Mouse (Mus musculus): ENCODE data around the gene Elk3.
"Not testable (repeated sequence)": the region's sequence is repeated elsewhere in the genome, so short reads cannot be mapped to it uniquely, and the experiment has no call there.

Gene Elk3

DNA sequence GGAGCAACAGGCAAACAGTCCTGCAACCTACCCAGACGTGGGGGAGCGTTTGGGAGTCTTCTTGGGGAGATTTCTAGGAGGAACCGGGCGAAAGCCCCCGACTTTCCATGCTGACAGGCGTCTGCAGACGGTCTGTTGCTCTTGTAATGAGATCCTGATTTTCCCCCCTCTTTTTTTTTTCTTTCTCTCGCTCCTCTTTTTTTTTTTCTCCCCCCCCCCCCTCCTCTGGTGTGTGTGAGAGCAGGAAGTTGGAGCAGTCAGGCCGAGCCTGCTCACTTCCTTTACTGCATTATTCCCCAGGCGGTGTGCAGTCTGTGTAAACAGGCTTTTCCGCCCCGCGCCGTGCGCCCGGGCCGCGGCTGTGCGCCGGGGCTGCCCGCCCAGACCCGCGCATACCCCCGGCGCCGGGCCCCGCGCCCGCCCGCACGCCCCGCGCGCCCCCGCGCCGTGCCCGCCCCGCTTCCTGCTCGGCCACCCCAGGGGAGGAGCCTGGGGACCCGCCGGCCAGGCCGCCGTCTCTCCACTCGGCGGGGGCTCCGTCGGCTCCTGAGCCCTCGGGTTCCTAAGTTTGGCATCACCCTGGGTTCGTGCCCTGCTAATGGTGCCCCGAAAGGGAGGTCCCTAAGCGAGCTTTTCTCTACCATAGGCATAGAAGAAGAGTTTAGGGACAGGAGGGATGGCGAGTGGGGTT, at the start of gene Elk3:
Gene Elk3 (minus strand): TSS at position 415 of the 691 bp plus-strand sequence.
- in situ Hi-C loops (cut with MboI) = no loop called here

DNA sequence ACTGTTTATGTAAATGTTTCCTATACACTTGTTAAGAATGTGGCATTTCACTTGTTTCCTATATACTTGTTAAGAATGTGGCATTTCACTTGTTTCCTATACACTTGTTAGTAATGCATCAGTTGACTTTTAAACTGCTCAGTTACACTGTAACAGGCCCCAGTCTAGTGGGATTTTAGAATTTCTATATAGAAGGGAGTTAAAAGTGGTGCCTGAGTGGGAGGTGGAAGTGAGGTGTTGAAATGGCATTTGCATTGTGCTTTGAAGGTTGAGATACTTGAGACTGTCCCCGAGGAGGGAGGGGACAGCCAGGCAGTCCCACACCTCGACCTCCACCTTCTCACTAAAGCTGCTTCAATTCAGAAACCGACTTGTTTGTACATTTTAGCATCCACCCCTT, 49.7 kb upstream of the Elk3 start:
- in situ Hi-C loops (cut with MboI) = no loop called here

DNA sequence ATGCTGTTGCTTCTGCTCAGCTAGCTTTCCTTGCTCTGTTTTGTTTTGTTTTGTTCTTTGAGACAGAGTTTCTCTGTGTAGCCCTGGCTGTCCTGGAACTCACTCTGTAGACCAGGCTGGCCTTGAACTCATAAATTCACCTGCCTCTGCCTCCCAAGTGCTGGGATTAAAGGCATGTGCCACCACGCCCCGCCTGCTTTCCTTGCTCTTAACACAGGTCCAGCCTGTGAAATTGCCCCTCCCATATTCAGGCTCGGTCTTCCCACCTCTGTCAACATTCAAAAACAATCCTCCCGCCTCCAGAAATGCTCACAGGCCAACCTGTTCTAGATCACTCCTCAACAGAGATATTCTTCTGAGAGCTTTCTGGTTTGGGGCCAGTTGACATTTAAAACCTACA, 49.3 kb upstream of the Elk3 start:
- in situ Hi-C loops (cut with MboI) = not testable (repeated sequence)

DNA sequence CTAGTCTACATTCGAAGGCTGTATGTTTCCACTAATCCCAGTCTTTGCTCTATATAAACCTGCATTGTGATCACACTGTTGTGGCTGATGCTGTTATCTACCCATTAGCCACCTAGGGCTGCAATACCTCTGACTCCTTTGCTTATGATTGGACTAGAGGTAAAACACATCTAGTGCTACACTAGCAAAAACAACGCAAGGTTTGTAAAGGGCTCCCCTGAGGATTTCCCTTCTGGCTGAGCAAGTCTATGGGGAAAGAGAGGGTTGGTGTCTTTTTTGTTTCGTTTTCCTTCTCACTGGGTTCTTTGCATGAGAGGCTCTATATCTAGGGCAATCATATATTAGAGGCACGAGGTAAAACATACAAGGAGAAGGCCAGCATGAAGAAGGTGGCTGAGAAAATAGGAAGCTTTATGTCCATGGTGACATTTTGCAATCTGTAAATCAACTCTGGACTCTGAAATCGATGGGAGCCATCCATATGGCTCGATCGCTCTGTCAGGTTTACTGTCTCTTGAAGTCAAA, 48.5 kb upstream of the Elk3 start:
- in situ Hi-C loops (cut with MboI) = no loop called here

DNA sequence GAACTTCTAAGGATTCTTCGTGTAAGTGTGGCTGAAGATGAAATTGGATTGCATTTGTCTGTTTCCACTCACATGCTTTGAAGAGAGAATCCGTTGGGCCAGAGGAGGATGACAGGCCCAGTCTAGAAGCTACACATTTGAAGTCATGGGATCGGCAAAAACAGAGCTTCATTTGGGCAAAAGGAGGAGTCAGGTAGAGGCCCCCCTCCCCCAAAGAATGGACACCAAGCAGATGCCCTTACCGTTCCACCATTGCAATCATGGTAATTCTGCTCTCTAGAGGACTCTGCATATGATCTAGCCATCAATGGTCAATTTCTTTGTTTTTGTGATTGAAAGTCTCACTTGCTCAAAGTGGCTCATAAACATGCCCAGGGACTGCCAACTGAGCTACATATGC, 47.9 kb upstream of the Elk3 start:
- in situ Hi-C loops (cut with MboI) = no loop called here

DNA sequence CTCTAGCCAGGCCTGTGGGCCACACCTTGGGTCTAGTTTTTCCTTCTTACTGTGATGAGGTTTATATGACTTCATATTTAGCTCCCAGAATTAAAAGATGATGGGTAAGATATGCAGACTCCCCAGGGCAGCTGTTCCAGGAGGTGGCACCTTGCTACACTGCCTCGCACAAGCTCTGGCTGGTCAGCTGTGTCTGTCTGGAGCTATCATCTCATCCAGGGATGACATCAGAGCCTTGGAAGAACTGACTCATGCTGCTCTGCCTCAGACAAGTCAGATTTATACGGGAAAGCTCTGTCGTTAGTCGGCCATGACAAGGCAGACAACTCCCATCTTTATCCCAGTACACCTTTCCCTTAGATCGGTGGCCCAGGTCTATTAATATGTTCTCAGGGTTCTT, 46.2 kb upstream of the Elk3 start:
- in situ Hi-C loops (cut with MboI) = no loop called here

DNA sequence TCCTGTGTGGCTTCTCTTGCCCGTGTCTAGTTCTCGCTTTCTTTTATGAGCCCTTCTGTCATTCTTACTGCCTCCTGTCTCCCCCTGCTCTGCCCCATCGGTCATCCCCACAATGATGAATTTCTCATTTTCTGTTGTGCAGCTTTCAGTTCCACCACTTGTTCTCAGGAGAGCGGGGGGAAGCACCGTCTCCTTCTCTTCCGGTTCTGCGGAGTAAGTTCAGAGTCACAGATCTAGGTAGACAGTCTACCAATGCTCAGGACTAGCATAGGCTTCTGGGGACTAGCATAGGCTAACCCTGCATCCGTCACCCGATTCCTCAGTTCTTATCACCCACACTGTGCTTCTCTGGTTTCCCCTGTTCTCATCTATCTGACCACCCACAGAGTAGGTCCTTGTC, 45.2 kb upstream of the Elk3 start:
- in situ Hi-C loops (cut with MboI) = no loop called here

DNA sequence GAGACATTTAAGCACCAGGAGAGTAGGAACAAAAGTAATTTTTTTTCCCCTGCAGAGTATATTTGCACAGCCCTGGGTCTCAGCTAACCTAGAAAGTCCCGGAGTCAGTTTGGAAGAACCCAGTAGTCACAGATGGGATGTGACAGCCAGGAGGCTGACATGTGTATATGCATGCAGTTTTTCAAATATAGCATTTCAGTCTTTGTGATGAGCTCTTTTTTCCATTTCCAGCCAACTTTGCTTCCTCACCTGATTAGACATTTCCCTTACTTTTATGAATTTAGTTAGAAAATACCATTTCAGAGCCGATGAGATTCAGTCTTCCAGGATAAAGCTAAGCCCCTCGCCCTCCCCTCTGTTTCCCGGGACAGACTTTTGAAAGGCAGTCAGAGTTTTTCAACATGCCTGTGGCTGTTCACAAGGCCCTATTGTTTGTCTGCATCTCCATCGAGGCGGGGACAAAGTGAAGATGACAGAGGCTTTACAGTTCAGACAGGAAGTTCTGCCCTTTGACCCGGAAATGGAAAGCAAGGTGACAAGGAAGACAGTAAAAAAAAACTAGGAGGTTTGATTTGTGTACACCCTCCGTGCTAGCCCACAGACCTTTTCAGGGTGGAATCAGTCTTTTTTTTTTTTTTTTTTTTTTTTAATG, 44.5 kb upstream of the Elk3 start:
- in situ Hi-C loops (cut with MboI) = no loop called here

DNA sequence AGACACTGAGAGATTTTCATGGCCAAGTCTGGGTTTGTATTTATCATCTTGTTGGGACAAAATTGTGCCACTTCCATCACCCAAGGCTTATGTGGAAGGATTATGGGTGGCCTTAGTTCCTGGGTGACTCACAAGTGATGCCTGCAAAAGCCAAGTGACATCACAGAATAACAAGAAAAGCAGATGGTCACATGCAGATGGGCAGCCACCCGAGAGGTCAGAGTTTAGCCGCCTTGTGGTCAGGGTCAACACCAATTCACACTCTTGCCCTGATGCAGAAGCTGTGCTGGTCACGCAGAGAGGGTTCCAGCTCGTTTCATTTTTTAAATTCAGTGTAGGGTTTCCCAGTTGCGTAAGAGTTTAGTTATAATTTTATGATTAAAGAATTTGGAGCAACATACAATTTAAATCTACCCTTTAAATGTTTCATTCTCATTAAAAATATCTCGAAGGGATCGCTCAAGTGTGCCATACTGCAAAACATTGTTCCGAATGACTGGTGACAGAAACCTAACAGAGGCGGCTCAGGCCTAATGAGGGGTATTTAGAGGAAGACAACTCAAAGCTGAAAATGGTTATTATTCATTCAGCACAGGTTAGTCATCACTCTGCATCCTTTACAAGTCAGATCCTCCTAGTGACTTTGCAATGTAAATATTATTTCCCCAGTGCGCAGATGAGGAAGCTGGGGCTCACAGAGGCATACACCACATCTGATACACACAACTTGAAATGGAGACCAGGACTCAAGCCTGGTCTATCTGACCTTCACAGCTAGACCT, 42.8 kb upstream of the Elk3 start:
- in situ Hi-C loops (cut with MboI) = no loop called here

DNA sequence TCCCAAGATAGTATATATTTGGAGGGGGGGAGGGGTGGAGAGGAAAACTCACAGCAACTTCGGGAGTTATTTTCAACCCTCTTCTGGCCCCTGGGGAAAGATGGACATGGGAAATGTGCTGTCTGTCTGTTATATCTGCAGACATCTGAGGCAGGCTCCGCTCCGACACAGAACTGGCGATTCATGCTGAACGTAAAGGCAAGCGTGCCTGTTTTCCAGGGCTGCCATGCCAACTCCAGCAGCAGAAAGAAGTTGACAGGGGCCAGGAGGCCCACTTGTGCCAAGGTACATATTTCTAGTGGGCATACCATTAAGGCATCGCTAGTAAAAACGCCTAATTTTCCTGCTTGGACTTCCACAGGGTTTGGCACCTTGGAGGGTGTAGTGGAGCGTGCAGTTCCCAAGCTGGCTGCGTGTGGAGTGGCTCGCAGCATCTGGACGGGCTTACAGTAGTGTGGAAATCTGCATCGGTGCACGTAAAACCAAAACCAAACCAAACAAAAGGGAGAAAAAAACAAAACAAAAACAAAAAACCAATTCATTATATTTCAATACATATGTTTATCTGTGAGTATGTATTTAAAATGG, 37.1 kb upstream of the Elk3 start:
- in situ Hi-C loops (cut with MboI) = no loop called here

DNA sequence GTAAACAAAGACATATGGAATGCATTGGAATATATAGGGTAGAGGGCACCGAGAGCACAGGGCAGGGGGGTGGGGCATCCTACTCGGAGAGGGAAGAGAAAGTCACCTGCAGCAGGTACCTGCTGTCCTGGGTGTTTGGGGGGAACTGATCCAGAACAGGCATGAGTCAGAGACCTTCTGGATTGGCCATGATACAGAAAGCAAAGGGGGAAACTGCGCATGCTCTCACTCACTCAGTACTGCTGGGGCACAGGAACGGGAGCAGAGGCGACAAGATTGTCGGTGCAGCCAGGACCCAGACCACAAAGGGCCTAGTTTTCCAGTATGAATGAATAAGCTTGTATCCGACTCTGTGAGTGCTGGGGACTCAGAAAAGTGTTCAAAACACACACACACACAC, 36.5 kb upstream of the Elk3 start:
- in situ Hi-C loops (cut with MboI) = no loop called here

DNA sequence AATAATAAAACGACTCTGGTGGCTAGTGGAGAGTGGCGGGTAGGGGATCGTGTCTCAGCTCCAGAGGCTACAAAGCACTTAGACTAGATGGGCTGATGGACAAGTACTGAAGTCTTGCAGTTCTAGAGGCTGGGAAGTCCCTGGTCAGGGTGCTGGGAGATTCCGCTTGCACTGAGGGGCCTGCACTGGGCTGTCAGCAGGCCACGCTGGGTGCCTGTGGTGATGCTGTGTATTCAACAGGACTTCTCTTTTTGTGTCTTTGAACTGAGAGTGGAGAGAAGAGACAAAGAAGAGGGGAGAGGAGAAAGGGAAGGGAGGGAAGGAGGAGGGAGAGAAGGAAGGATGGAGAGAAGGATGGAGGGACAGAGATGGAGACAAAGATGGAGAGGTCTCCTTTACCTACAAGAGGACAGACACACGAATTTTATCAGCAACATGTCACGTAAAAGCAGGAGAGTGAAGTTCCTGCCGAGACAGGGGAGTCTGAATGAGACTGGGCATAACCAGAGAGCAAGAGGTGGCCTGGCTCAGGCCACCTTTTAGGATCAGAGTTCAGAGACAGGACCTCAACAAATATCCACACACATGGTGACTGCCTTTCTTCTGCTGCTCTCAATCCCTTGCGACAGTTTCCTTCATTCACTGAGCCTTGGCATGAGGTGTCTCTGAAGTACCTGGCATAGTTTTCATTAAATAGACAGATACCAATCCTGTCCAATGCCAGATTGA, 35.4 kb upstream of the Elk3 start:
- in situ Hi-C loops (cut with MboI) = no loop called here

DNA sequence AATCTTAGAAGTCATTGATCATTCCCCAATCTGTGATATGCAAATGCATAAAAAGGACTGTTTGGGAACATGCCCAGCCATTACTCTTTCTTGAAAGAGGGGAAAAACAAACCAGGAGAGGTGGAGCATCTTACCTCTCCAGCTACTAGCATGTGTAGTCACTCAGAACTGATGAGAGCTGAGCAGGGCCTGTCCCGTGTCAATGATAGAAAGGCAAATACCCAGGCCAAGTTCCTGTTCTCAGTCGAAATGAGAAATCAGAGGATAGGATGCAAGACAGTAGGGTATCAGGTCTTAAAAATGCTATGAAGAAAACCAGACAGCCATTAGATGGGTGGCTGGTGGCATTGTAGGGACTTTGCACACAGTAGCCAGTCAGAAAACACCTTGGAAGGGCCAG, 34.6 kb upstream of the Elk3 start:
- in situ Hi-C loops (cut with MboI) = no loop called here

DNA sequence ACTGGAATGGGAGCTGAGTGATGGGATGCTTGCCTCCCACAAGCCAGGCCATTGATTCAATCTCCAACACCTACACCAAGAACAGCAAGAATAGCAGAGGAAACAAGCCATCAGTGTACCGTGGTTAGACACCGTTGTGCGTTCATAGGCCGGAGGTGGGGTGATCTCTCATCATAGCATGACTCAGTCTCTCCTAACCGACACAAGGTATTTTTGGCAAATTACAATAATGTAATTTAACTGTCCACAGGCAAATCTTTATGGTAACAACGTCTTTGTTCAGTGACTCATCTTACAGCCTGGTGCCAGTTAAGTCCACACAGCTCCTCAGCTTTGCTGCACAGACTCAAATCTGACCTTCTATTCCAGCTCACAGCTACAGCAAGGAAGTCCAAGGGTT, 32.5 kb upstream of the Elk3 start:
- in situ Hi-C loops (cut with MboI) = no loop called here

DNA sequence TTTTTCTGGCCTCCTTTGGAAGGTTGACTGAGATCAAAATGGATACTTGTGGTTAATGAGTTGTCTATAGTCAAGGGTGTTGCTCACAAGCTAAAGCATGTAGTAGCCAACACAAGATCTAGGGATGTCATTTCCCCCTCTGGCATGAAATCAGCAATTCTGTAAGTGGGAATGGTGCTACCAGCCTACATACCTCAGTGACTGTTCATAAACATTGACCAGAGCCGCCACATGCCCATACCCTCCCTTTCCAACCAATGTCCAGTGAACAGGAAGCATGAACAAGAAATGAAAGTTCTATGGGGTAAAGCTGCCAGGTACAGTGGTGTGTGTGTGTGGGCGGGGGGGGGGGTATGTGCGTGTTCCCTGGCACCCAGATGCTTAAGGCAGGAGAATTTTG, 32.1 kb upstream of the Elk3 start:
- in situ Hi-C loops (cut with MboI) = no loop called here

DNA sequence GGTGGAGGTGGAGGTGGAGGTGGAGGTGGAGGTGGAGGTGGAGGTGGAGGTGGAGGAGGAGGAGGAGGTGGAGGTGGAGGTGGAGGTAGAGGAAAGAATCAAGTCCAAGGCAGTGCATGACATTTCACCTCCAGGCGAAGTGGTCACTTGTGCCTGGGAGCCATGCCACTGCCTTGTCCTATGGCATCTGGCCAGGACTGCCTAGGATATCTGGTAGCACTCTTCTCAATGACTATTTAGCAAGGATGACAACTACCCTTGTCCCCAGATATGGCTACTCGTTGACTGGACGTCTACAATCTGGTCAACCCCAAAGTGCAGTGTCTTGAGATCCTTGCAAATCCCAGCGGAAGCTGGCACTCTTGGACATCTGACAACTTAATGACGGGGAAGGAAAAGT, 27.6 kb upstream of the Elk3 start:
- in situ Hi-C loops (cut with MboI) = no loop called here

DNA sequence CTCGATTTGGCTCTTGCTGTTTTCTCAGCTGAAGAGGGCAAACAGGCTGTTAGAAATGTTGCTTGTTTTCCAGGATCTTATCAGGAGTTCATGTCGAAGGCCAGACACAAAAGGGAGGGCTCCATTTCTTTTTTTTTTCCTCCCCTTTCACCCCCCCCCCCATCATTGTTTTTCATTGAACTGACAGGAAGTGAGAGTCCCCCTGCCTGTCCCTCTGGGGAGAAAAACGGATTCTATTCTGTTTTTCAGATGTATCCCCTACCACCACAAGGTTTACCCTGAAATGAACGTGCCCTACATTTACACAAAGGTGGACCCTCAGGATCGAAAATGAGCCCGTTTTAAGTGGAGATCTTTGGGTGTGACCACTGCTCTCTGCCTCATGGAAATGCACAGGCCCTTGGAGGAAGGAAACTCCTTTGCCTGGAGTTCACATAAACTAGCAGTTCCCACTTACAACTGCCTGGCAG, 25.6 kb upstream of the Elk3 start:
- in situ Hi-C loops (cut with MboI) = no loop called here

DNA sequence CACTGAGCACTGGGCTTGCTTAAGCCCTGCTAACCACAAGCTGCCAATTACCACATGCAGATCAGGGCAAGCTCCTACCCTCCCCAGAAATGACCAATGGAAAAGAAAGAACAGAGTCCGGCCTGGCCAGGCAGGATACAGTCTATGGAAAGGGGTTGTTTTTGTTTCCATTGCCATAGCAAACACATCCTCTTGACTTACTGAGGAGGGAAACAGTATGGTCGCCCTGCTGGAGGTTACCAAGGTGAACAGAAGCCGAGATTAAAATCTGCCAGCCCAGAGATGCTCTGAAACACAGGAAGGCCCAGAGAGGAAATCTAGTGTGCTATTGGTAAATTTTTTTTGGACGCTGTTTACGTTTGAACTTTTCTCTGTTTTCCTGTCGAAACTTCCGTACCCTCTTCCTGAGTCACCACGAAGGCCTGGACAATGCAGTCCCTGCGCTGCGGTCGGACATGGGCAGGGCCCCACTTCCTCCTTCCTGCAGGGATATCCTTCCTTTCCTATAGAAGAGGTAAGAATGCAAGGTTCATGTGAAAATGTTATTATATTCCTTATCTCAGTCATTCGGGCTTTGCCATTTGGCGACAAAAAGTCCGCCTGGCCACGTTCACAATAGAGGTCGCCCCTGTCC, 25.0 kb upstream of the Elk3 start:
- in situ Hi-C loops (cut with MboI) = no loop called here

DNA sequence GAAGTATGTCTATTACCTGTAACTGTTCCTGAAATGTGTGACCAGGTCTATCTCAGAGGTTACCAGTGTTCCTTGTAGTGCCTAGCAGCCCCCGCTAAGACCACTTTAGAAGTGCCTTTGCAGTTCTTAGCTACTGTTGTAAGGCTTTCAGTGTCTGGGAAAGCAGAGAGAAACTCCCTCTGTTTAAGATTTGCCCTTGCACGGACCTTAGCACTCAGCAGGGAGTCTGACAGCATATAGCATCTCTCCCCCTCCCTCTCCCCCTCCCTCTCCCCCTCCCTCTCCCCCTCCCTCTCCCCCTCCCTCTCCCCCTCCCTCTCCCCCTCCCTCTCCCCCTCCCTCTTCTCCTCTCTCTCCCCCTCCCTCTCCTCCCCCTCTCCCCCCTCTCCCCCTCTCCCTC, 24.1 kb upstream of the Elk3 start:
- in situ Hi-C loops (cut with MboI) = no loop called here

DNA sequence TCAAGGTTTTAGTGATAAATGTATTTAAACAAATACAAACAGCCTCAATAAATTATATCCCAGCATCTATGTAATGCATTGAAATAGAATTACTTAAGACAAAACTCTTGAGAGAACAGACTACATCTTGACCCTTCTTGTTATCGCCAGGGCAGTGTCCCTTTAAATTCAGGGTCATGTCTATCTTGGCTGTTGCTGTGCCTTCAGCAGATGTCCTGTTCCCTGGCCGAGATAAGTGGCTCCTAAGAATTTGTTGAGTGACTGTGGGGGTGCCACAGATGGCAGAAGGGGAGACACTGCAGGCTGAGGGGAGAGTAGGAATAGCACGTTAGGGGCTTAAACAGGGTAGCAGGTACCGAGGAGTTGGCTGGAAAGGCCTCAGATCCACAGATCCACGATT, 22.3 kb upstream of the Elk3 start:
- in situ Hi-C loops (cut with MboI) = no loop called here

DNA sequence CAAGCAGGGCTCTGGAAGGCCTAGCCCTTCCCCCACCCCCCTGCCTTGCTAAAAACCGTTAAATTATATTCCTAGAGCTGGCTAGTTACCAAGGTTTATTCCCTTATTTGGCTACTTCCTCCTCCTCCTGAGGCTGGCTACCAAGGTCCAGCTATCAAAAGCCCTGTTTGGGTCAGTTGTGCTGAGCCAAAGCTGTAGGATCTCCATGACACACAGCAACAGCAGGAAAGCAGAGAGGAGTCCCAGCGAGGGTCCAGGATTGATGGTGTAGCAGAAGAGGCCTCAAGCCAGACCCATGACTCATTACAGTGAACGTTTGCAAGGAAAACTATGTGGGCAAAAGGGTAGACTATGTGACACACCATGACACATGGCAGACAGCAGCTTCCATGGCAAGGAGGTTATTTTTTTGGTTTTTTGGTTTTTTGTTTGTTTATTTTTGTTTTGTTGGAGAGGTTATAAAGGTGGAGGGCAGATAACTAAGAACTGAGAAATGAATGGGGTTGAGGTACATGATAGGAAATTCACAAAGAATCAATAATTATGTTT, 21.4 kb upstream of the Elk3 start:
- in situ Hi-C loops (cut with MboI) = no loop called here
